Mouse (Mus musculus) lung, adult 2 months (tissue): Measurements from ENCODE around the gene Hoxd8.

ENCODE experiments used
- CTCF ChIP-seq: fragments of 200-500 bp; IDR thresholded peaks from 2 replicates; pipeline ENCODE4 v1.5.1; 2011; ENCODE audit warnings: mild to moderate bottlenecking, low read length, control low read depth; ENCODE audit not compliant: insufficient read depth
- POLR2A ChIP-seq: fragments of 200-500 bp; IDR thresholded peaks from 2 replicates; pipeline ENCODE4 v1.6.1; 2011; ENCODE audit warnings: low read depth, mild to moderate bottlenecking, control low read depth, low read length, borderline replicate concordance; ENCODE audit errors: extremely low read depth

DNA sequence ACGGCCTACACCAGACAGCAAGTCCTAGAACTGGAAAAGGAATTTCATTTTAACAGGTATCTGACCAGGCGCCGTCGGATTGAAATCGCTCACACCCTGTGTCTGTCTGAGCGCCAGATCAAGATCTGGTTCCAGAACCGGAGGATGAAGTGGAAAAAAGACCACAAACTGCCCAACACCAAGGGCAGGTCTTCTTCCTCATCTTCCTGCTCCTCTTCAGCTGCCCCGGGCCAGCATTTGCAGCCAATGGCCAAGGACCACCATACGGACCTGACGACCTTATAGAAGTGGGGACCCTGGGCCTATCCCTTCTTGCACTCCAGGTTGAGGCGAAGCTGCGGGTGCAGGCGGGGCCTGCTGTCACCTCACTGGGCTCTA is 23.9 kb downstream of the Hoxd8 start:
- TF ChIP-seq CTCF (no peak), POLR2A (no peak)
